Mouse (Mus musculus) bone marrow, adult 2 months (tissue): ENCODE data around the gene Rspry1.

Source experiments
- CTCF ChIP-seq: fragments of 200-500 bp; IDR thresholded peaks from 2 replicates; pipeline ENCODE4 v1.5.1; 2011; ENCODE audit warnings: low read length, control low read depth; ENCODE audit not compliant: control insufficient read depth, insufficient read depth
- POLR2A ChIP-seq: fragments of 200-500 bp; IDR thresholded peaks from 2 replicates; pipeline ENCODE4 v1.6.1; 2011; ENCODE audit warnings: low read depth, mild to moderate bottlenecking, control low read depth, low read length, borderline replicate concordance; ENCODE audit not compliant: control insufficient read depth

GRCm38 (mm10) chr8:94567159-94567849 is 34.4 kb upstream of the Rspry1 start:
- TF ChIP-seq POLR2A (no peak), CTCF (no peak)
